Mouse (Mus musculus) liver, postnatal 0 days (tissue): ENCODE data around the gene Arhgap15. TPM values are rescaled to one million over a fixed set of nuclear protein-coding genes. Genes with fewer than 3 reads are reported as not detected.

ENCODE experiments used
- ATAC-seq: fragments of 200-750 bp; cut with Nextera tagmentation; 2 replicates; pipeline ENCODE4 v1.8.0; 2017; ENCODE audit warnings: mild to moderate bottlenecking, moderate library complexity
- DNase-seq: peaks from one replicate; pipeline ENCODE4 v3.0.0-alpha.2; 2016
- H3K27ac ChIP-seq: fragments of 300-500 bp; sonication (generic); 2 replicates; pipeline ENCODE4 v1.5.1; 2014; ENCODE audit warnings: antibody characterized with exemption, moderate library complexity, mild to moderate bottlenecking, low read depth
- H3K27me3 ChIP-seq: fragments of 300-500 bp; sonication (generic); 2 replicates; pipeline ENCODE4 v1.6.1; 2014; ENCODE audit warnings: low read length, control low read depth, mixed read lengths; ENCODE audit not compliant: insufficient read depth
- H3K36me3 ChIP-seq: fragments of 300-500 bp; sonication (generic); replicated peaks from 2 replicates; pipeline ENCODE4 v1.6.1; 2014; ENCODE audit warnings: mild to moderate bottlenecking, control low read depth, low read length, moderate library complexity, mixed read lengths; ENCODE audit not compliant: insufficient read depth
- H3K4me1 ChIP-seq: fragments of 300-500 bp; sonication (generic); 2 replicates; pipeline ENCODE4 v1.6.1; 2014; ENCODE audit warnings: antibody characterized with exemption, mild to moderate bottlenecking, control low read depth; ENCODE audit not compliant: insufficient read depth
- H3K4me2 ChIP-seq: fragments of 300-500 bp; sonication (generic); 2 replicates; pipeline ENCODE4 v1.6.1; 2014; ENCODE audit warnings: low read depth, mild to moderate bottlenecking, low read length, moderate library complexity, mixed read lengths
- H3K4me3 ChIP-seq: fragments of 300-500 bp; sonication (generic); 2 replicates; pipeline ENCODE4 v1.5.1; 2014; ENCODE audit warnings: low read depth, low read length
- H3K9ac ChIP-seq: fragments of 300-500 bp; sonication (generic); replicated peaks from 2 replicates; pipeline ENCODE4 v1.6.1; 2014; ENCODE audit warnings: mild to moderate bottlenecking, moderate library complexity
- H3K9me3 ChIP-seq: fragments of 300-500 bp; sonication (generic); 2 replicates; pipeline ENCODE4 v1.6.1; 2016; ENCODE audit warnings: mild to moderate bottlenecking, control low read depth, low read length, mixed read lengths
- CTCF ChIP-seq: sonication (generic); IDR thresholded peaks from 2 replicates; pipeline ENCODE4 v1.5.1; 2016; ENCODE audit warnings: antibody characterized with exemption, low read depth
- EP300 ChIP-seq: IDR thresholded peaks from 2 replicates; pipeline ENCODE4 v1.6.1; 2016; ENCODE audit warnings: antibody characterized with exemption, low read depth, mild to moderate bottlenecking
- whole genome bisulfite sequencing: fragments of 180-500 bp; shearing (Covaris S2); extraction: QIAGEN DNeasy Blood & Tissue Kit; methylation state at CpG from one replicate; pipeline ENCODE4 v1.1.7; 2014; ENCODE audit not compliant: insufficient replicate concordance; 5-methylcytosine and 5-hydroxymethylcytosine counted together
- polyA plus RNA-seq: library from polyadenylated mRNA; unstranded; fragments of >200 nt; fragmentation: Nextera tagmentation; extraction: Ambion mirVana; gene quantifications from 2 replicates; pipeline ENCODE4 v1.2.1, GENCODE M21; 2015

The Arhgap15 gene
- polyA plus RNA-seq, 1 experiment from 2014 or later = 6.3 TPM

DNA sequence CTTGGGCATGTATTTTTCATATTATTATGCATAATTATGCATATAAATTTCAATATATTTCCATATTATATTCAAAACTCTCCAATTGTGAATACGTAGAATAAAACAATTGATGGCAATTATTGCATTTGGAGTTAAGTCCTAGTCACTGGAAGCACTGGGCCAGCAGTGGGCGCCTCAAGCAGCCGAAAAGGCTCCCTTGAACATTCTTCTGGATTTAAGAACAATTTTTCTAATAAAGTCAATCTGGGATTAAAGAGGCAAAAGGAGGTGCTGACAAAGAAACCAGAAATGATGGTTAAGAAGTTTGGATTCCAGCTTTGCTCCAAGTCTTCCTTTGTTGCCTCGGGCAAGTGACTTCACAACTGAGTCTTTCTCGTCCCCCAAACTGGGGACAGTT lies 355.1 kb downstream of the Arhgap15 start:
- TF ChIP-seq EP300 (no peak), CTCF (peak; percentile 27)
- Histone ChIP-seq H3K4me2 (no peak overlapping the region), H3K9ac (no peak overlapping the region), H3K27me3 (no peaks in the 10 kb centered on the region), H3K4me3 (no peak overlapping the region), H3K4me1 (no peaks in the 10 kb centered on the region), H3K27ac (no peak overlapping the region), H3K9me3 (no peaks in the 10 kb centered on the region), H3K36me3 (no peaks in the 10 kb centered on the region)
- DNase-seq (no peak), ATAC-seq (no peak)
- whole genome bisulfite sequencing = 84% methylated on average over 5 of the region's 5 CpGs

DNA sequence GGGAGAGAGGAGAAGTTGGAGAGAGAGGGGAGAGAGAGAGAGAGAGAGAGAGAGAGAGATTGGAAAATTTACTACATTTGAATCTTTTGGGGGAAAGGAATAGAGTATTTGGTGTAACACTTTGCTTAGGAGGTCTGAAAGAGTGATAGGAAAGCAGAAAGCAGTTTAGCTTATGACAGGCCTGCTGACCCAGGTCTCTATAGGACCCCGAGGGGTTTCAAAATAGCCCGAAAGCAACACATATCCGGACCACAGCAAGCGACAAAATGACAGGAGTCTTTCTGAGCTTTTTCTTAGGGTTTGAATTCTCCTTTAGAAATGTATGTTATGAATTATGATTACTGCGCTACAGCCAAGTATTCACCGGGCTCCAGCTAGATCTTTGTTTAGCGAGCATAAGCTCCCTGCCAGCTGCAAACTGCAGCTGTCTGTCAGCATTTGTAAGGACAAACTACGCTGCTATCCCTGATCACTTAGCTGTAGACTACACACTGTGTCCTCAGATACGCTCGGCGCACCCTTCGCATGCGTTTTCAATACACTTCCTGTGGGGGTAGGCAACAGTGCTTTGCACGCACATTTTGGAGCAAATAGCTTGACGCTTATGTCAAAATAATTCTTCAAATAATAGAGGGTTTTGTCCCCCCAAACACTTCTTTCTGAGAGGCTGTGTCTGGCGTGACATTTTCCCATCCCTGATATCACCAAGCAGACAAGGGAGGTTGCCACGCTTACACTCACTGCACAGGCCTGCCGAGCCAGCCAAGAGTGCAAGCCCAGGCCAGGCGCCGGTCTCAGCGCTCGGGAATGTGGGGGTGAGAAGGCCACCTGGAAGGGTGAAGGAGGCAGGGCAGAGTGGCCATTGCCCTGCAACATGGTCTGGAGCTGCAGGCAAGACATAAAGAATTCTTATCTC lies 355.9 kb downstream of the Arhgap15 start:
- Histone ChIP-seq H3K4me3 (no peak overlapping the region), H3K27me3 (no peaks in the 10 kb centered on the region), H3K36me3 (no peaks in the 10 kb centered on the region), H3K4me1 (no peaks in the 10 kb centered on the region), H3K27ac (peak overlapping the region; percentile 20; the same call in 1 of the 2 replicates), H3K9me3 (no peaks in the 10 kb centered on the region), H3K9ac (no peak overlapping the region), H3K4me2 (no peak overlapping the region)
- DNase-seq = peak; percentile 14
- no peak for ATAC-seq
- TF ChIP-seq EP300 = no peak
- TF ChIP-seq CTCF = no peak
- WGBS = 80% methylated on average over 22 of the region's 22 CpGs

DNA sequence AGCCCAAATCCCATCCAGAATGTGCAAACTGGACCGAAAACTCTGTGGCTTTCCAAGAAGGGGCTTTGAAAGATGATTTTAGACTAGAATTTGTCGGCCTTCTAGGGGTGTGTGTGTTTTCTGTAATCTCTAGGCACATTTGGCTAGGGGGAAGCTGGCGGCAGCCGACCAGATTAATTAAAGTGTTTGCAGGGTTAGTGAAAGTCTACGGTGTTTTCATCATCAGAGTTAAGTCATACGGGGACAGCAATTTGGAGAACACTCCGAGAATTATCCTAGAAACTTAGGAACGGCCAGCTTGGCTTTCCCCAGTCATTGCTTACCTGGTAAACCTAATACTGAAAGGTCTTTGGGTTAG lies 356.6 kb downstream of the Arhgap15 start:
- no peaks in the 10 kb centered on the region for H3K27me3 ChIP-seq
- H3K36me3 ChIP-seq = no peaks in the 10 kb centered on the region
- H3K9ac ChIP-seq = no peak overlapping the region
- no peak for DNase-seq
- no peaks in the 10 kb centered on the region for H3K9me3 ChIP-seq
- H3K4me1 ChIP-seq = no peaks in the 10 kb centered on the region
- WGBS = 77% methylated on average over 8 of the region's 8 CpGs
- no peak for TF ChIP-seq CTCF
- no peak for TF ChIP-seq EP300
- no peak overlapping the region for H3K4me2 ChIP-seq
- no peak overlapping the region for H3K4me3 ChIP-seq
- no peak for ATAC-seq
- 0 out of 2 replicates have a peak overlapping the region, but pooled peaks have one; percentile 20 for H3K27ac ChIP-seq

DNA sequence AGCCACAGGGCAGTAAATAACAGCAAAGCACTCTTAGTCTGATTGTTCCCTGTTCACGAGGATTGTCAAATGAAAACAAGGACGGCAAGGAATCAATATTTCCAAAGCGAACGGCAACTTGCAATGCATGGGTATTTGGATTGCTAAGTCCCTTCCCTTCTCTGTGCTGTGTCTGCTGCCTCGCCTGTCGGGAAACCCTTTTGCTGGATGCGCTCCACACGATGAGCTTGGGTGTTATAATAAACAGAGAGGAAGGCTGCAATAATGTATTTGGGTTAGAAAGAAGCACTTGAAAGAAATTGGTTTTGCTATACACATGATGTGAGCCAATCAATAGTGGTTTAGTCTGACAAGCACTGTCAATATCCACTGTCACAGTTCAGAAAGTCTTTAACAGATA lies 357.7 kb downstream of the Arhgap15 start:
- Histone ChIP-seq H3K9me3 (no peaks in the 10 kb centered on the region), H3K4me1 (no peaks in the 10 kb centered on the region), H3K27ac (no peak overlapping the region), H3K27me3 (no peaks in the 10 kb centered on the region), H3K4me2 (no peak overlapping the region), H3K9ac (no peak overlapping the region), H3K36me3 (no peaks in the 10 kb centered on the region), H3K4me3 (no peak overlapping the region)
- ATAC-seq = no peak
- TF ChIP-seq CTCF (no peak), EP300 (no peak)
- DNase-seq = no peak
- 75% methylated on average over 8 of the region's 8 CpGs for WGBS

DNA sequence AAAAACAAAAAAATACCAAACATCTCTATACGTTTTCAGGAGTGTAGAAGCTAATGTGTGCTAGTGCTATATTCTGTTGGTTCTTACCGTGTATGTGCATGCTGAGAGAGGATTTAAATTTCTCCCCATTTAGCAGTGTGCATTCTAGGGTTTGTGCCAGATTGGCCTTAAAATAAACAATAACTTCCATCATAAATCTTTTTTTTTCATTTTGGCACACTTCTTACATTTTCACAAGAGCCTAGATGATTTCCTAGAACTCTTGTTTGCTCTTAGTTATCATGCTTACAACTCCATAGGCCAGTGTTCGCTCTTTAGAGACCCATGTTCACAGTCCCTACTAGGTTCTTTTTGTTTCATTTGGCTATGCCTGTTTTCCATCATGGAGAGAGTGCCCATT lies 362.7 kb downstream of the Arhgap15 start:
- ATAC-seq = no peak
- no peaks in the 10 kb centered on the region for H3K9me3 ChIP-seq
- H3K27ac ChIP-seq = no peak overlapping the region
- H3K4me1 ChIP-seq = no peaks in the 10 kb centered on the region
- TF ChIP-seq CTCF = no peak
- no peak for TF ChIP-seq EP300
- H3K4me2 ChIP-seq = no peak overlapping the region
- no peak overlapping the region for H3K9ac ChIP-seq
- no peak for DNase-seq
- no peak overlapping the region for H3K4me3 ChIP-seq
- no peaks in the 10 kb centered on the region for H3K36me3 ChIP-seq
- 74% methylated on average over 3 of the region's 3 CpGs for WGBS
- no peaks in the 10 kb centered on the region for H3K27me3 ChIP-seq

DNA sequence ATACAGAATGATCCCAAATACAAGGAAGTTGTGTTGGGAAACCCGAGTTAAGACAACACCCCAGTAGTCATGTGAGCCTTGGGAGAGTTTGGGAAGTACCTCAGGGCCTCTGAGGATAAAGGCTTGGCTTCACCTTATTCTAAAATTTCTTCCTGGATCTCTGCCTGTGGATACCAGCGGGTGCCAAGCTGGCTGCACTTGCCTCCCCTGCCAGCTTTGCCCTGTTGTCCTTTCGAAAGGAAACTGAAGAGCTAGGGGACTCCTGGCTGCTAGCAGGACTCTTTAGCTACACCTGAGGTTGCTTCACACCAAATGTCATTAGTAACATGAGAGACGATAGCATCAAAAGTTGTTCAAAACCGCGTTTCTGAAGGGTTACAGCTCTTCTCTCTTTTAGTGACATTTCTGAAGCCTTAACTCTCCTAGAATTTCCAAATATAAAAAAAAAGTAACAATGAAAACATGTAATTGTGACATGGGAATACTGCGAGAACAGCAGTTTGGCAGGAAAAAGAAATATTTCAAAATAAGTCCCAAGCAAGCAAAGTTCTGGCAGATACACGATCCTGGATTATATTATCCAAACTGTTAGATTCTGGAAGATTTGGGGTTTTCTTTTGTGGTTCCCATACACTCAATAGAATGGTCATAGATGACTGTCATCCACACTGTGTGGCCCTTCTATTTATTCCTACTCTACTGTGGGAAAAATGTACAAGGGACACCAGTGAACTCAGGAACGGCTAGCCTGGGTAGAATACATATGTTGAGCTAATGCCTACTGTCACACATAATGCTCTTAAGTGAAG lies 364.6 kb downstream of the Arhgap15 start:
- no peaks in the 10 kb centered on the region for H3K4me1 ChIP-seq
- H3K27me3 ChIP-seq = no peaks in the 10 kb centered on the region
- TF ChIP-seq CTCF (no peak), EP300 (no peak)
- no peak overlapping the region for H3K9ac ChIP-seq
- ATAC-seq (no peak), DNase-seq (no peak)
- H3K36me3 ChIP-seq = no peaks in the 10 kb centered on the region
- peak overlapping the region; percentile 35; the same call in 1 of the 2 replicates for H3K27ac ChIP-seq
- no peaks in the 10 kb centered on the region for H3K9me3 ChIP-seq
- WGBS = 76% methylated on average over 9 of the region's 9 CpGs
- no peak overlapping the region for H3K4me3 ChIP-seq
- no peak overlapping the region for H3K4me2 ChIP-seq
